Mouse (Mus musculus): Measurements from ENCODE around the gene Usp42. TPM values are rescaled to one million over a fixed set of nuclear protein-coding genes. Genes with fewer than 3 reads are reported as not detected.

The Usp42 gene
- polyA plus RNA-seq, 1 experiment from 2014 or later = 26.8 TPM

DNA sequence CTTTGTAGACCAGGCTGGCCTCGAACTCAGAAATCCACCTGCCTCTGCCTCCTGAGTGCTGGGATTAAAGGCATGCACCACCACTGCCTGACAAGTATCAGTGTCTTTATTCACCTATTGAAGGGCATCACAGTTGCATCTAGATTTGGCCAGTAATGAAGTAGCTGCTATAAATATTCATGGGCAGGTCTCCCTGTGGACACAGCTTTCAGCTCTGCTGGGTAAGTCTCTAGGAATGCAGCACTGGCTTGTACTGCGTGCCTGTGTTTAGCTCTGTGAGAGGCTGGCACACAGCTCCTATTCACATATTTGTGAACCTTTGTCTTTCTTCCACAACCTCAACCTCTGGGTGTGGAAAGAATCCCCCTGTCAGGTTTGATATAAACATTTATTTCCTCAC is 63.2 kb downstream of the Usp42 start:
- Histone ChIP-seq H3K4me3 (ENCODE audit: low read depth, low read length) (no peak overlapping the region), H3K9me3 (ENCODE audit: low read depth, low read length) (no peaks in the 10 kb centered on the region)
- WGBS = 59% methylated on average over 2 of the region's 2 CpGs

GRCm38 (mm10) chr5:143666015-143666414 is 66.1 kb downstream of the Usp42 start:
- no peaks in the 10 kb centered on the region for H3K27me3 ChIP-seq (ENCODE audit: insufficient read depth, low read length)
- ATAC-seq (ENCODE audit: insufficient read depth) = no peak
- DNase-seq = no peak
- TF ChIP-seq CTCF (IDR thresholded peaks at IDR 0.05; ENCODE audit: low read depth) = no peak
- 91% methylated on average over 1 of the region's 1 CpGs for WGBS
- no peak overlapping the region for H3K27ac ChIP-seq (ENCODE audit: low read depth)
- no peak overlapping the region for H3K4me2 ChIP-seq
- H3K9me3 ChIP-seq (ENCODE audit: low read depth, low read length) = no peaks in the 10 kb centered on the region
- peaks cover 23% of the 10 kb centered on the region for H3K4me1 ChIP-seq (ENCODE audit: insufficient read depth)
- no peak overlapping the region for H3K9ac ChIP-seq
- H3K36me3 ChIP-seq (ENCODE audit: insufficient read depth) = no peaks in the 10 kb centered on the region
- no peak overlapping the region for H3K4me3 ChIP-seq (ENCODE audit: low read depth, low read length)

More for the DNA sequence above, 63.2 kb downstream of the Usp42 start:
- Histone ChIP-seq H3K4me1 (ENCODE audit: insufficient read depth) (peaks cover 13% of the 10 kb centered on the region), H3K27me3 (ENCODE audit: insufficient read depth, low read length) (no peaks in the 10 kb centered on the region), H3K4me2 (no peak overlapping the region), H3K9ac (no peak overlapping the region), H3K27ac (ENCODE audit: low read depth) (no peak overlapping the region), H3K36me3 (ENCODE audit: insufficient read depth) (no peaks in the 10 kb centered on the region)
- no peak for ATAC-seq (ENCODE audit: insufficient read depth)
- no peak for DNase-seq
- TF ChIP-seq CTCF (IDR thresholded peaks at IDR 0.05; ENCODE audit: low read depth) = no peak

DNA sequence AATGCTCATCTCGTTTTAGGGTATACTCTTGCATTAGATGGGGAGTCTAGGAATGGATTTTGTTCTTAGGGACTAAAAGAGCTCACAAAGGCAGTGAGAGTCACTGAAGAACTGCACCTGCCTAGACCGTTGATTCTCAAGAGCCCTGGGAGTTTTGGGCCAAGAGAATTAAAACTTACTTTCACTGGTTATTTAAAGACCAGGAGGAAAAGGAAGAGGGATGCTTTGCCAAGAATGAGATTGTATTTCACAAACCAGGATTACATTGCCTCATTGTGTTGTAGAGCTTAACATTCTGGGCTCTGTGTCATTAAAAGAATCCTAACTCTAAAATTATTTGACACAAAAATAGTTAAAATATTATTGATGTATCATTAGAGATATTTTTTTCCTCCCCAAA is 66.5 kb downstream of the Usp42 start:
- Histone ChIP-seq H3K27me3 (ENCODE audit: insufficient read depth, low read length) (no peaks in the 10 kb centered on the region), H3K36me3 (ENCODE audit: insufficient read depth) (no peaks in the 10 kb centered on the region), H3K4me3 (ENCODE audit: low read depth, low read length) (no peak overlapping the region), H3K9ac (no peak overlapping the region), H3K4me1 (ENCODE audit: insufficient read depth) (peaks cover 23% of the 10 kb centered on the region), H3K27ac (ENCODE audit: low read depth) (no peak overlapping the region), H3K4me2 (no peak overlapping the region), H3K9me3 (ENCODE audit: low read depth, low read length) (no peaks in the 10 kb centered on the region)
- TF ChIP-seq CTCF (IDR thresholded peaks at IDR 0.05; ENCODE audit: low read depth) = no peak
- 67% methylated on average over 2 of the region's 2 CpGs for WGBS
- ATAC-seq (ENCODE audit: insufficient read depth) (no peak), DNase-seq (no peak)

DNA sequence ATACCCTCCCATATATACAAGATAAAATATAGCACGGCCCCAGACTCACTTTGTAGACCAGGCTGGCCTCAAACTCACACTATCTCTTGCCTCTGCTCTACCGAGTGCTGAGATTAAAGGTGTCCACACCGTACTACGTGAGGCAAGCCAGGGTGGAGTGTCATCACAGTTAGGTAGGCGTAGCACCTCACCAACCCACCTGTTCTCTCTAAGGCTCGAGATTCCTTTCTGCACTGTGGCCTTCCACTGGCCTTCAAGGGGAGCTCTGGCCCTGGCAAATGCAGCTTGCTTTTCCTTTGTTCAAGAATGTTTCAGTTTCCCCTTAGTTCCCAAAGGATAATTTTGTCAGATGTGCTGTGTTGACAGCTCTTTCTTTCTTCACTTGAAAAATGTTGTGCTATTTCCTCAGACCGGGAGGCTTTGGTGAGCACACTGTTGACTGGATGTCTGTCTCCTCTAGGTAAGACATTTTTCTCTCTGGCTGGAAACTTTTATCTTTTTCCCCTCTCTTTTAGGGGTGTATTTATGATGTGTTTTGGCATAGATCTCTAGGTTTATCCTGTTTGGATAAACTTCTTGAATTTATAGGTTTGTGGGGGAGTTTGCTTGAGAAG is 68.9 kb downstream of the Usp42 start:
- 37% methylated on average over 7 of the region's 7 CpGs for WGBS
- peak; percentile 76 for DNase-seq
- TF ChIP-seq CTCF (IDR thresholded peaks at IDR 0.05; ENCODE audit: low read depth) = no peak
- Histone ChIP-seq H3K9ac (no peak overlapping the region), H3K4me1 (ENCODE audit: insufficient read depth) (peaks cover 19% of the 10 kb centered on the region), H3K9me3 (ENCODE audit: low read depth, low read length) (no peaks in the 10 kb centered on the region), H3K27ac (ENCODE audit: low read depth) (peak overlapping the region; percentile 79), H3K36me3 (ENCODE audit: insufficient read depth) (no peaks in the 10 kb centered on the region), H3K4me2 (no peak overlapping the region), H3K4me3 (ENCODE audit: low read depth, low read length) (no peak overlapping the region), H3K27me3 (ENCODE audit: insufficient read depth, low read length) (no peaks in the 10 kb centered on the region)
- peak; percentile 72 for ATAC-seq (ENCODE audit: insufficient read depth)

Other genes with a start within 250 kb of the Usp42 start
- 588 and 606 TPM in 2 replicates for gene Rac1, start 204.2 kb downstream of the Usp42 start, polyA plus RNA-seq (2014; fragmentation: Nextera tagmentation; extraction: Ambion mirVana)
- 48.3 and 52.0 TPM in 2 replicates for gene Cyth3, start 109.8 kb downstream of the Usp42 start, polyA plus RNA-seq (2014; fragmentation: Nextera tagmentation; extraction: Ambion mirVana)
- 42.1 and 42.4 TPM in 2 replicates for gene Eif2ak1, start 85.5 kb upstream of the Usp42 start, polyA plus RNA-seq (2014; fragmentation: Nextera tagmentation; extraction: Ambion mirVana)
- 0.18 and 0.39 TPM in 2 replicates for gene Ankrd61, start 165.4 kb upstream of the Usp42 start, polyA plus RNA-seq (2014; fragmentation: Nextera tagmentation; extraction: Ambion mirVana)
- 101 and 107 TPM in 2 replicates for gene Aimp2, start 177.6 kb upstream of the Usp42 start, polyA plus RNA-seq (2014; fragmentation: Nextera tagmentation; extraction: Ambion mirVana)
- gene Pms2, start 177.7 kb upstream of the Usp42 start, polyA plus RNA-seq (2014; fragmentation: Nextera tagmentation; extraction: Ambion mirVana) = 31.9 and 33.1 TPM in 2 replicates
- 0.79 TPM in 1 of 2 replicates, not detected in the other for gene Gm42421, start 195.9 kb upstream of the Usp42 start, polyA plus RNA-seq (2014; fragmentation: Nextera tagmentation; extraction: Ambion mirVana)
- 0.22 and 0.33 TPM in 2 replicates for gene Rsph10b, start 200.8 kb upstream of the Usp42 start, polyA plus RNA-seq (2014; fragmentation: Nextera tagmentation; extraction: Ambion mirVana)

All from lung, embryonic 14.5 days (tissue).